In genomic region chr16:90091906-90092305, GRCm38 (mm10) we compare ENCODE assay signal across 27 mouse cellular contexts. TPM values are rescaled to one million over a fixed set of nuclear protein-coding genes. Genes with fewer than 3 reads are reported as not detected.
DNase-seq lines count a peak whose midpoint lies in the region; ATAC-seq and TF ChIP-seq lines count a peak whose summit lies in the region.
"Had no signal": no experiment of that assay in that cellular context is flagged by ENCODE, and none has a peak within 500 bp of the region (broad histone marks: within the 10 kb centered on the region; RNA-seq: fewer than 3 reads in every experiment).

No protein-coding gene starts in this region.

- no peak for TF ChIP-seq POLR2A in kidney, adult 2 months (IDR thresholded peaks at IDR 0.05; ENCODE audit: low read depth, low read length)

- no peak for TF ChIP-seq CTCF in kidney, adult 2 months (conservative IDR thresholded peaks at IDR 0.05; ENCODE audit: insufficient read depth, insufficient read length, low read depth, low read length)

- no peak for ATAC-seq in kidney, embryonic 16.5 days (ENCODE audit: low FRiP score, low TSS enrichment)
- peak; percentile 74 for ATAC-seq in megakaryocyte progenitor cell, adult 5-6 weeks (replicated peaks; ENCODE audit: poor library complexity)
- no peak for ATAC-seq in midbrain, embryonic 11.5 days (ENCODE audit: low FRiP score)
- ATAC-seq: activated CD4-positive, CD25-positive, alpha-beta regulatory T cell, adult 4 months; CD4-positive, CD25-positive, alpha-beta regulatory T cell, adult 4 months; forebrain, embryonic 13.5 days; midbrain, embryonic 15.5 days had no signal

- H3K4me1 ChIP-seq in kidney, embryonic 16.5 days (ENCODE audit: insufficient read depth, low read length) = peaks cover 28% of the 10 kb centered on the region
- H3K4me1 ChIP-seq in kidney, adult 2 months (ENCODE audit: control insufficient read depth, insufficient read depth, low read length) = no peaks in the 10 kb centered on the region
- H3K4me1 ChIP-seq in midbrain, embryonic 11.5 days (ENCODE audit: control insufficient read depth, insufficient read depth, low read length) = no peaks in the 10 kb centered on the region
- H3K4me1 ChIP-seq: forebrain, embryonic 13.5 days had no signal

- 90% methylated on average over 1 of the region's 1 CpGs for WGBS in kidney, embryonic 16.5 days
- WGBS in kidney, adult 2 months = 90% methylated on average over 1 of the region's 1 CpGs
- WGBS in midbrain, embryonic 11.5 days = 82% methylated on average over 1 of the region's 1 CpGs

- H3K27ac ChIP-seq in kidney, embryonic 16.5 days (ENCODE audit: low read length) = no peak overlapping the region
- H3K27ac ChIP-seq in kidney, adult 2 months (ENCODE audit: insufficient read depth, low read depth, low read length) = no peak overlapping the region
- no peak overlapping the region for H3K27ac ChIP-seq in midbrain, embryonic 11.5 days (ENCODE audit: low read depth, low read length)
- H3K27ac ChIP-seq: embryonic facial prominence, embryonic 15.5 days; forebrain, embryonic 13.5 days; heart, embryonic 10.5 days; hindbrain, embryonic 14.5 days; limb, embryonic 12.5 days; liver, embryonic 15.5 days; midbrain, embryonic 15.5 days; neural tube, embryonic 15.5 days had no signal

- H3K36me3 ChIP-seq in kidney, embryonic 16.5 days (ENCODE audit: insufficient read depth, low read length) = no peaks in the 10 kb centered on the region
- H3K36me3 ChIP-seq in kidney, adult 2 months (ENCODE audit: control insufficient read depth, insufficient read depth, low read length) = no peaks in the 10 kb centered on the region
- no peaks in the 10 kb centered on the region for H3K36me3 ChIP-seq in midbrain, embryonic 11.5 days (ENCODE audit: control insufficient read depth, insufficient read depth, low read length)
- H3K36me3 ChIP-seq: embryonic facial prominence, embryonic 15.5 days; liver, embryonic 15.5 days; midbrain, embryonic 15.5 days; neural tube, embryonic 15.5 days had no signal

- no peak for DNase-seq in kidney, adult 11 months
- peak; percentile 84 for DNase-seq in adrenal gland, adult 2 months
- peak; percentile 65 to 75 for DNase-seq in adrenal gland, postnatal 36 days
- DNase-seq in spleen, postnatal 14 days (ENCODE audit: low spot score in 2 of 2) = no peak
- DNase-seq in kidney, adult 2 months = no peak
- DNase-seq in midbrain, embryonic 11.5 days (ENCODE audit: low spot score, missing footprints) = no peak
- DNase-seq: gastrocnemius, postnatal 10 days; heart, postnatal 4 days; layer of hippocampus, adult 9-11 months; lung, embryonic 14.5 days; lung, postnatal 14 days; retina, postnatal 1 day; spleen, adult 18-20 months; thymus, adult 2 months; thymus, postnatal 4 days had no signal

- no peak overlapping the region for H3K4me3 ChIP-seq in kidney, embryonic 16.5 days (ENCODE audit: low read length)
- no peak overlapping the region for H3K4me3 ChIP-seq in kidney, adult 2 months (ENCODE audit: insufficient read depth, low read depth, low read length)
- no peak overlapping the region for H3K4me3 ChIP-seq in midbrain, embryonic 11.5 days (ENCODE audit: low read depth, low read length)
- H3K4me3 ChIP-seq: embryonic facial prominence, embryonic 15.5 days; forebrain, embryonic 13.5 days; heart, embryonic 10.5 days; limb, embryonic 12.5 days; liver, embryonic 15.5 days; midbrain, embryonic 15.5 days; neural tube, embryonic 15.5 days had no signal

- H3K4me2 ChIP-seq in kidney, embryonic 16.5 days (replicated peaks; ENCODE audit: low read depth, low read length) = no peak overlapping the region
- H3K4me2 ChIP-seq in midbrain, embryonic 11.5 days = no peak overlapping the region
- H3K4me2 ChIP-seq: embryonic facial prominence, embryonic 15.5 days; forebrain, embryonic 13.5 days; hindbrain, embryonic 14.5 days; limb, embryonic 12.5 days; liver, embryonic 15.5 days; lung, embryonic 14.5 days; midbrain, embryonic 15.5 days; neural tube, embryonic 15.5 days had no signal

- H3K9ac ChIP-seq in kidney, embryonic 16.5 days (replicated peaks; ENCODE audit: low read length) = 0 out of 2 replicates have a peak overlapping the region, but pooled peaks have one; percentile 7
- H3K9ac ChIP-seq in midbrain, embryonic 11.5 days (ENCODE audit: low read length) = no peak overlapping the region
- H3K9ac ChIP-seq: embryonic facial prominence, embryonic 15.5 days; forebrain, embryonic 13.5 days; hindbrain, embryonic 14.5 days; limb, embryonic 12.5 days; liver, embryonic 15.5 days; lung, embryonic 14.5 days; midbrain, embryonic 15.5 days; neural tube, embryonic 15.5 days had no signal

- H3K27me3 ChIP-seq in kidney, embryonic 16.5 days (ENCODE audit: insufficient read depth, low read length) = no peaks in the 10 kb centered on the region
- no peaks in the 10 kb centered on the region for H3K27me3 ChIP-seq in kidney, adult 2 months (replicated peaks; ENCODE audit: control insufficient read depth, insufficient read depth, low read length)
- H3K27me3 ChIP-seq in midbrain, embryonic 11.5 days (ENCODE audit: control insufficient read depth, insufficient read depth, low read length) = no peaks in the 10 kb centered on the region
- H3K27me3 ChIP-seq: embryonic facial prominence, embryonic 15.5 days; forebrain, embryonic 13.5 days; limb, embryonic 12.5 days; liver, embryonic 15.5 days; midbrain, embryonic 15.5 days; neural tube, embryonic 15.5 days had no signal

- H3K9me3 ChIP-seq in kidney, embryonic 16.5 days (ENCODE audit: low read length) = no peaks in the 10 kb centered on the region
- no peaks in the 10 kb centered on the region for H3K9me3 ChIP-seq in midbrain, embryonic 11.5 days (ENCODE audit: control insufficient read depth, low read length)
- H3K9me3 ChIP-seq: embryonic facial prominence, embryonic 15.5 days; forebrain, embryonic 13.5 days; heart, embryonic 10.5 days; limb, embryonic 12.5 days; liver, embryonic 15.5 days; midbrain, embryonic 15.5 days; neural tube, embryonic 15.5 days had no signal

RNA-seq across cellular contexts. Expression of gene Tiam1, which starts 51.7 kb away (rescaled TPM):
- polyA plus RNA-seq in kidney, embryonic 16.5 days (2015; fragmentation: Nextera tagmentation; extraction: Ambion mirVana) = 11.5 and 16.1 TPM in 2 replicates
- 10 to 100 TPM; 70.3 to 76.2 TPM for total RNA-seq in adrenal gland, adult 2 months (2021)
- 9.5 and 10.4 TPM in 2 replicates for polyA plus RNA-seq in adrenal gland, adult 2 months (2012; rRNA removed)
- 10 to 100 TPM; 80.7 to 96.3 TPM for total RNA-seq in adrenal gland, postnatal 36 days (2021)
- 60.8 and 67.9 TPM in 2 replicates for total RNA-seq in megakaryocyte progenitor cell, adult 5-6 weeks (2015)
- total RNA-seq in megakaryocyte progenitor cell, adult 5-6 weeks (2017) = 52.8 and 58.4 TPM in 2 replicates
- polyA plus RNA-seq in kidney, adult 2 months (2012; rRNA removed) = 2.6 and 4.0 TPM in 2 replicates
- 14.2 and 16.9 TPM in 2 replicates for polyA plus RNA-seq in midbrain, embryonic 11.5 days (2014; fragmentation: Nextera tagmentation; extraction: Ambion mirVana)

Comparison
In these comparisons a context has a peak if more than half of its experiments do, and no peak if none do; other contexts are left out.
1. DNase-seq: peak in adrenal gland, adult 2 months (single experiment) and adrenal gland, postnatal 36 days (2 of 2); none in kidney, adult 11 months (single experiment), spleen, postnatal 14 days (0 of 2), kidney, adult 2 months (single experiment) and midbrain, embryonic 11.5 days (single experiment).